Mouse (Mus musculus) neural tube, embryonic 11.5 days (tissue): Measurements from ENCODE around the gene Zfp467. TPM values are rescaled to one million over a fixed set of nuclear protein-coding genes. Genes with fewer than 3 reads are reported as not detected.

Source experiments
- ATAC-seq: fragments of 200-750 bp; cut with Nextera tagmentation; 2 replicates; pipeline ENCODE4 v1.8.0; 2017; ENCODE audit warnings: moderate number of reproducible peaks, mild to moderate bottlenecking, moderate TSS enrichment, moderate library complexity; ENCODE audit not compliant: insufficient read depth, low FRiP score, low TSS enrichment
- DNase-seq: peaks from one replicate; pipeline ENCODE4 v3.0.0-alpha.2; 2015; ENCODE audit warnings: low spot score
- H3K27ac ChIP-seq: fragments of 300-500 bp; sonication (generic); 2 replicates; pipeline ENCODE4 v1.5.1; 2014; ENCODE audit warnings: low read depth, mild to moderate bottlenecking, low read length
- H3K27me3 ChIP-seq: fragments of 300-500 bp; sonication (generic); 2 replicates; pipeline ENCODE4 v1.6.1; 2014; ENCODE audit warnings: mild to moderate bottlenecking, low read length, mixed read lengths; ENCODE audit not compliant: control insufficient read depth, insufficient read depth
- H3K36me3 ChIP-seq: fragments of 300-500 bp; sonication (generic); 2 replicates; pipeline ENCODE4 v1.6.1; 2014; ENCODE audit warnings: mild to moderate bottlenecking, low read length, moderate library complexity, mixed read lengths; ENCODE audit not compliant: control insufficient read depth, insufficient read depth
- H3K4me1 ChIP-seq: fragments of 300-500 bp; sonication (generic); 2 replicates; pipeline ENCODE4 v1.6.1; 2014; ENCODE audit warnings: low read length, mixed read lengths; ENCODE audit not compliant: control insufficient read depth, insufficient read depth
- H3K4me2 ChIP-seq: fragments of 300-500 bp; sonication (generic); 2 replicates; pipeline ENCODE4 v1.6.1; 2014; ENCODE audit warnings: low read depth, mild to moderate bottlenecking, moderate library complexity
- H3K4me3 ChIP-seq: fragments of 300-500 bp; sonication (generic); 2 replicates; pipeline ENCODE4 v1.5.1; 2014; ENCODE audit warnings: low read depth, low read length
- H3K9ac ChIP-seq: fragments of 300-500 bp; sonication (generic); 2 replicates; pipeline ENCODE4 v1.6.1; 2014; ENCODE audit warnings: mild to moderate bottlenecking, low read length
- H3K9me3 ChIP-seq: fragments of 300-500 bp; sonication (generic); 2 replicates; pipeline ENCODE4 v1.6.1; 2016; ENCODE audit warnings: low read length; ENCODE audit not compliant: control insufficient read depth
- WGBS: fragments of 180-500 bp; shearing (Covaris S2); extraction: QIAGEN DNeasy Blood & Tissue Kit; methylation state at CpG from one replicate; pipeline ENCODE4 v1.1.7; 2014; 5-methylcytosine and 5-hydroxymethylcytosine counted together
- microRNA-seq: library from miRNA; unstranded; fragments of <30 nt; microRNA quantifications from one replicate; pipeline ENCODE4, GENCODE M21; 2016
- polyA plus RNA-seq: library from polyadenylated mRNA; unstranded; fragments of >200 nt; fragmentation: Nextera tagmentation; extraction: Ambion mirVana; gene quantifications from 2 replicates; pipeline ENCODE4 v1.2.1, GENCODE M21; 2014

The Zfp467 gene
- polyA plus RNA-seq, 1 experiment from 2014 or later, result 11.4 TPM

DNA sequence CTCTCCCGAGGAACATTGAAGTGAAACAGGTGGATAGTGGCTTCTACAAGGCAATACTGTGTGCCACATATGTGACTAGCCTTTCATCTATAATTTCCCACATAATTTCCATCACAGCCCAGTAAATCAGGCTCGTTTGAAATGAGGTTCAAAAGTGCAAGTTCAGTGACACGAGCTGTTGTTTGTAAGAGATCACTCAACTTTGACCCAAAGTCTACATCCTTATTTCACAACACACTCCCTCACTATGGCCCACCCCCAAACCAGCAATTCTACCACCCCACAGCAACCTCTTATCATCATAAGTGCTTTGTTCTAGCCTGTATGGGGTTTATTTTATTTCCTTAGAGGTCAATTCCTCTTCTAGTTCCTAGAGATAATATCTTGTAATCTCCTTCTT lies 57.4 kb downstream of the Zfp467 start:
- no peak overlapping the region for H3K4me2 ChIP-seq

More for the DNA sequence above, 57.4 kb downstream of the Zfp467 start:
- no peaks in the 10 kb centered on the region for H3K36me3 ChIP-seq
- H3K4me1 ChIP-seq, result no peaks in the 10 kb centered on the region
- DNase-seq (no peak), ATAC-seq (no peak)
- no peaks in the 10 kb centered on the region for H3K27me3 ChIP-seq
- WGBS, result 74% methylated on average over 3 of the region's 3 CpGs
- no peak overlapping the region for H3K9ac ChIP-seq
- no peaks in the 10 kb centered on the region for H3K9me3 ChIP-seq
- H3K4me3 ChIP-seq, result no peak overlapping the region
- no peak overlapping the region for H3K27ac ChIP-seq

Small RNA genes lying within 50 kb of the gene (microRNA-seq; reads per million reads assigned to microRNA genes)
- gene Gm24325, result not detected

Other genes with a start within 250 kb of the Zfp467 start
- 18.0 and 22.9 TPM in 2 replicates for gene Krba1, start 50.2 kb downstream of the Zfp467 start, polyA plus RNA-seq
- 0.15 and 0.34 TPM in 2 replicates for gene Sspo, start 2.4 kb upstream of the Zfp467 start, polyA plus RNA-seq
- gene Atp6v0e2, start 91.8 kb upstream of the Zfp467 start, polyA plus RNA-seq, result 59.7 and 70.8 TPM in 2 replicates
- 15.7 and 18.7 TPM in 2 replicates for gene Lrrc61, start 109.0 kb upstream of the Zfp467 start, polyA plus RNA-seq
- 1.6 and 2.8 TPM in 2 replicates for gene Rarres2, start 127.0 kb upstream of the Zfp467 start, polyA plus RNA-seq
- gene Gm45021, start 143.8 kb upstream of the Zfp467 start, polyA plus RNA-seq, result not detected in 2 replicates
- gene Repin1, start 148.1 kb upstream of the Zfp467 start, polyA plus RNA-seq, result 39.8 and 47.5 TPM in 2 replicates
- gene Gm44965, start 148.1 kb upstream of the Zfp467 start, polyA plus RNA-seq, result not detected in 2 replicates
- gene Zfp775, start 156.2 kb upstream of the Zfp467 start, polyA plus RNA-seq, result 9.3 and 11.0 TPM in 2 replicates
- gene AI854703, start 180.9 kb upstream of the Zfp467 start, polyA plus RNA-seq, result 1.6 TPM in 2 replicates
- gene Gimap8, start 201.4 kb upstream of the Zfp467 start, polyA plus RNA-seq, result 0.18 and 0.23 TPM in 2 replicates
- 3.6 and 4.3 TPM in 2 replicates for gene Gimap9, start 230.3 kb upstream of the Zfp467 start, polyA plus RNA-seq
- gene Gimap4, start 238.7 kb upstream of the Zfp467 start, polyA plus RNA-seq, result 4.9 and 5.4 TPM in 2 replicates